Mouse (Mus musculus) kidney, adult 2 months (tissue): ENCODE data around the gene Robo2. TPM values are rescaled to one million over a fixed set of nuclear protein-coding genes. Genes with fewer than 3 reads are reported as not detected.
"Not testable (repeated sequence)": the region's sequence is repeated elsewhere in the genome, so short reads cannot be mapped to it uniquely, and the experiment has no call there.

Source experiments
- DNase-seq: peaks from one replicate; pipeline ENCODE4 v3.0.0; 2021
- H3K27ac ChIP-seq: fragments of 200-500 bp; 2 replicates; pipeline ENCODE4 v1.5.1; 2012; ENCODE audit warnings: low read depth, low read length, control low read depth, inconsistent platforms; ENCODE audit not compliant: insufficient read depth
- H3K27me3 ChIP-seq: fragments of 200-500 bp; replicated peaks from 2 replicates; pipeline ENCODE4 v1.6.1; 2012; ENCODE audit warnings: mild to moderate bottlenecking, moderate library complexity, low read length, inconsistent platforms; ENCODE audit not compliant: control insufficient read depth, insufficient read depth
- H3K36me3 ChIP-seq: fragments of 200-500 bp; 2 replicates; pipeline ENCODE4 v1.6.1; 2012; ENCODE audit warnings: mild to moderate bottlenecking, moderate library complexity, low read length, inconsistent platforms; ENCODE audit not compliant: control insufficient read depth, insufficient read depth
- H3K4me1 ChIP-seq: fragments of 200-500 bp; 2 replicates; pipeline ENCODE4 v1.6.1; 2011; ENCODE audit warnings: low read length; ENCODE audit not compliant: control insufficient read depth, insufficient read depth
- H3K4me3 ChIP-seq: fragments of 200-500 bp; 2 replicates; pipeline ENCODE4 v1.5.1; 2011; ENCODE audit warnings: mild to moderate bottlenecking, low read depth, low read length, control low read depth; ENCODE audit not compliant: insufficient read depth
- CTCF ChIP-seq: fragments of 200-500 bp; conservative IDR thresholded peaks from 2 replicates; pipeline ENCODE4 v1.5.1; 2011; ENCODE audit warnings: low read depth, mild to moderate bottlenecking, control low read depth, low read length, moderate library complexity, mixed read lengths; ENCODE audit not compliant: insufficient read depth, insufficient read length
- POLR2A ChIP-seq: fragments of 200-500 bp; IDR thresholded peaks from one replicate; pipeline ENCODE4 v1.6.1; 2011; ENCODE audit warnings: low read depth, low read length, control low read depth
- WGBS: fragments of 180-500 bp; shearing (Covaris S2); methylation state at CpG from one replicate; pipeline ENCODE4 v1.1.7; 2018; 5-methylcytosine and 5-hydroxymethylcytosine counted together
- polyA plus RNA-seq: library from polyadenylated mRNA; depleted of rRNA; stranded (reverse); fragments of >200 nt; gene quantifications from 2 replicates; pipeline ENCODE4 v1.2.3, GENCODE M21; 2012

Gene Robo2
- polyA plus RNA-seq, 1 experiment, result 15.3 TPM

DNA sequence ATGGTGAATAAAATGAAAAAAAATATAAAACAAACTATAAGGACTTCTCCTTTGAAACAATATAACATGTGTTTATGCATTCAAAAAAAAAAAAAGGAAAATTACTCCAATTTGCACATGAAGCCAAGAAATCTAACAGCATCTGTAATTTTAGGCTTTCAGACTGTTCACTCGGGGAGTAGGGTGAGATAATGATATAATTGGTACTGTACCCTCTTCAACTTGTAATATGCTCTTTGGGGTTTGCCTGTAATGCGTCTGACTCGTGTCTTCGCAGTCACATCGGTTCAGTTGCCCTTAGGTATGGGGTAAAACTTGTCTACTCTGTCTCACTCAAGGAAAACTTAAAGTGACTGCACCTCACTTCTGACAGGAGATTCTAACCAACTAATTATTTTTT is 362.2 kb downstream of the Robo2 start:
- Histone ChIP-seq H3K4me3 (no peak overlapping the region), H3K27me3 (no peaks in the 10 kb centered on the region), H3K4me1 (no peaks in the 10 kb centered on the region), H3K27ac (no peak overlapping the region), H3K36me3 (no peaks in the 10 kb centered on the region)
- no peak for DNase-seq
- 80% methylated on average over 5 of the region's 5 CpGs for WGBS
- TF ChIP-seq POLR2A, result no peak
- TF ChIP-seq CTCF, result no peak

DNA sequence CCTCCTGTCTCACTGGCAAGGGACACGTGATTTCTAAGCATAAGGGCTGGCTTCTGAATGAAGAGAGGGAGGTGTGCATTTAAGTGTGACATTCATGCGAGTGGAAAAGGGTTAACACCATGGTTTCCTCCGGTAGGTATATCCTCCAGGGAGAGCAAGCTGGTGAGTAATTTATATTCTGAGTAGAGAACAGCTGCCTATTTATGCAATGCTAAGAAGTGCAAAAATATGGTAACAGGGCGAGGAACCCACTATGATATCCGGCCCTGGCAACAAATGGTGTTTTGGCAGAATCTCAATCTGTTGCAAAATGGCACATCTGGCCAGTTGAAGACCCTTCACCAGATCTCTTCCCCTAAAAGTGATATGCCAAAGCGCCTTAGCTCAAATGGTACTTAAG is 362.6 kb downstream of the Robo2 start:
- H3K36me3 ChIP-seq, result no peaks in the 10 kb centered on the region
- DNase-seq, result no peak
- H3K27me3 ChIP-seq, result no peaks in the 10 kb centered on the region
- TF ChIP-seq POLR2A (no peak), CTCF (no peak)
- H3K27ac ChIP-seq, result no peak overlapping the region
- no peak overlapping the region for H3K4me3 ChIP-seq
- H3K4me1 ChIP-seq, result no peaks in the 10 kb centered on the region
- 55% methylated on average over 6 of the region's 6 CpGs for WGBS

DNA sequence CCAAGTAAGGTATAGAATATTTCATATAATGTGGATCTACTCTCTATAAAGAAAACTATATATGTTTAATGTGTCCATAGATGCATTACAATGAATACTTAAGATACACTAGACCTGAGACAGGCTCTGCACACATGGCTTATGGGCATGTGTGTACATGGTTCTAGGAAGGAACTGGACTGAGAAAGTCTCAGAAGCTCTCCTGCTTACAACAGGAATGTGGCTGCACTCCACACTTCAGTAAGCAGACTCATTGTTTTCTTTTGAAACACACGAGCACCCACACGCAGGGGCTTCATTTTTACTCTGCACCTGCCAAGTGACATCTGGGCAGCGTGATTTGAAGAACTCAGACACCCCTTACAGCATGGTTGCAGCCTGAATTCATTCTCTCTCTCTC is 364.4 kb downstream of the Robo2 start:
- Histone ChIP-seq H3K27ac (no peak overlapping the region), H3K36me3 (no peaks in the 10 kb centered on the region), H3K4me1 (no peaks in the 10 kb centered on the region), H3K27me3 (no peaks in the 10 kb centered on the region), H3K4me3 (no peak overlapping the region)
- no peak for DNase-seq
- 33% methylated on average over 3 of the region's 3 CpGs for WGBS
- TF ChIP-seq POLR2A (no peak), CTCF (no peak)

DNA sequence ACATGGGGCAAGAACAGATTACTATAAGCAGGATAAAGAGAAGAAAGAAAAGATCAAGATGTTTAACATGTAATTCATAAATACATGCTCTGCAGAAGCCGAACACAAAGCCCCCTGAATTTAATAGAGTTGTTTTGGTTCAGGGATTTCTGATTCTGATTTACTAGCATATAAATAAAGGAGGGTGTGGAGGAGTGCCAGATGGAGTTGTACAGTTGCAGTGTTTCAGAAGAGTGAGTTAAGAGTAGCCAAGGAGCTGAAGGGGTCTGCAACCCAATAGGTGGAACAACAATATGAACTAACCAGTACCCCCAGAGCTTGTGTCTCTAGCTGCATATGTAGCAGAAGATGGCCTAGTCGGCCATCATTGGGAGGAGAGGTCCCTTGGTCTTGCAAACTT is 370.8 kb downstream of the Robo2 start:
- H3K36me3 ChIP-seq, H3K27ac ChIP-seq, H3K4me3 ChIP-seq, H3K27me3 ChIP-seq, H3K4me1 ChIP-seq, DNase-seq: not testable (repeated sequence)
- WGBS, result 32% methylated on average over 2 of the region's 2 CpGs

DNA sequence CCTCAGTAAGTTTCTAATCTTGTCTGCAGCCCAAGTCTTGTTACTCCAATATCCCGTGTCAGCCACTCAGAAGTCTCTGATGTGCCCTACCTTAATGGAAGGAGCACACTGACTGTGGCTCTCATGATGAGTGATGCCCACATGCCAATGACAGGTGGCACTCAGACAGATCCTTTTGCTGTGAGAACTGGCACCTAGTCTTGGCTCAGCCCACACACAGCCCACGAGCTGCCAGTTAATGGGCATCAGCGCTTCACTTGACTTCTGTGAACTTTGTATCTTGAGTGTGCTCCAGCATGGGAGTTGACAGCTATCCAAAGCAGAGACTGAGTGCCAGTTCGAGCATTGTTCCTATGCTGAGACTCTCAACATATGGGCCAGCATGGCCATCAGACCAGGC is 383.8 kb downstream of the Robo2 start:
- DNase-seq, result peak; percentile 69
- Histone ChIP-seq H3K4me1 (no peaks in the 10 kb centered on the region), H3K27me3 (no peaks in the 10 kb centered on the region), H3K4me3 (no peak overlapping the region), H3K36me3 (no peaks in the 10 kb centered on the region), H3K27ac (no peak overlapping the region)
- no peak for TF ChIP-seq CTCF
- TF ChIP-seq POLR2A, result no peak
- WGBS, result 55% methylated on average over 4 of the region's 4 CpGs

DNA sequence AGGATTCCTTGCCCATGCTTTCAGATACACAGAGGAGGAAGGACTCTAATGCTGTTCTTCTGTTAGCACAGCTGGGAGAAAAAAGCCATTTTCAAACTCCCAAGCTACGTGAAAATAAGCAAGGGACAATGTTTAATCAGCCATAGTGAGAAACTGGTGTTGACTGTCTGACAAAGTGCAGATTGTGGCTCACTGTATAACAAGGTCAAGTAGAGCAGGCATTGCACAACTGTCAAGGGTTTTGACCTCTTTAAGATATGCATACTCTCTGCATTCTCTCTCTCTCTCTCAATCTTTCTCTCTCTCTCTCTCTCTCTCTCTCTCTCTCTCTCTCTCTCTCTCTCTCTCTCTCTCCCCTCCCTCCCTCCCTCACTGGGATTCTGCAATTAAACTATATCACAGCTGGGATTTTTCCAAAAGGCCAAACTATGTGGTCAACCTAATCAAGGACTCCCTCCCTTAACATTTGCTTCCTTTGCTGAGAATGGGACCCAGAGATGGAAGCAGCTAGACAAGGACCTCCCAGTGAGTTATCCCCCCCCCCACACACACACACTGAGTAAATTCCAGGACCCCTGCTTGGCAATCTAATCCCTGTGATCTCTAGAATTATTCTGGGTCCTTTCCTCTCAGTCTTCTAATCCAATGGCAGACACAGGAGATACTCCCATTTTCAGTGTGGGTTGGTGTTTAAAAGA is 389.2 kb downstream of the Robo2 start:
- no peaks in the 10 kb centered on the region for H3K27me3 ChIP-seq
- WGBS, result 34% methylated on average over 1 of the region's 1 CpGs
- H3K4me3 ChIP-seq, result no peak overlapping the region
- H3K27ac ChIP-seq, result no peak overlapping the region
- TF ChIP-seq CTCF (no peak), POLR2A (no peak)
- H3K36me3 ChIP-seq, result no peaks in the 10 kb centered on the region
- no peak for DNase-seq
- H3K4me1 ChIP-seq, result no peaks in the 10 kb centered on the region

DNA sequence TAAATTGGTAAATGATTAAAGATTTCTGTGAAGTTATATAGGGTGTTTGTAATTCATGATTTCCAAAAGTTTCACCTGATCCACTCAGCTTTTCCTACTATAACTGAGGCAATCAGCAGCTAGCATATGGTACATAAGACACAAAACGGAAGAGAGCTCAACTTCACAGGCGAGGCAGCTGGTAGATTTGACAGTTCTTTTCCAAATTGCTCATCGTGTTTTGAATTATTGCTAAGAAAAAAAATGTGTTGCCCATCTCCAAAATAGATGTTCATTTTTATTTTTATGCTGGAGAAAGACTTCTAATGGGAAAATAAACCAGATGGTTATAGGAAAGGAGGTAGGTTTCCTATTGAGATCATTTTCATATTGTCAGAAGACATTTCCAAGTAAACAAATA is 405.9 kb downstream of the Robo2 start:
- Histone ChIP-seq H3K36me3 (no peaks in the 10 kb centered on the region), H3K27ac (no peak overlapping the region), H3K4me3 (no peak overlapping the region), H3K27me3 (no peaks in the 10 kb centered on the region), H3K4me1 (no peaks in the 10 kb centered on the region)
- no peak for DNase-seq
- TF ChIP-seq POLR2A, result no peak
- no peak for TF ChIP-seq CTCF
- WGBS, result 76% methylated on average over 3 of the region's 3 CpGs
